Mouse (Mus musculus): ENCODE measurements around the gene Plekhm2. TPM values are rescaled to one million over a fixed set of nuclear protein-coding genes. Genes with fewer than 3 reads are reported as not detected.

The Plekhm2 gene
- polyA plus RNA-seq, 1 experiment from 2014 or later, result 3.5 TPM

- H3K27ac ChIP-seq (ENCODE audit: low read depth, low read length), result peak overlapping the region; percentile 74
- no peaks in the 10 kb centered on the region for H3K9me3 ChIP-seq (replicated peaks; ENCODE audit: control insufficient read depth, low read length)
- peaks cover 33% of the 10 kb centered on the region for H3K4me1 ChIP-seq (ENCODE audit: control insufficient read depth, insufficient read depth, low read length)
- ATAC-seq (replicated peaks; ENCODE audit: insufficient number of reproducible peaks, low FRiP score, low TSS enrichment), result no peak
- no peak overlapping the region for H3K9ac ChIP-seq (ENCODE audit: low read depth, low read length)
- WGBS (ENCODE audit: insufficient replicate concordance), result 59% methylated on average over 12 of the region's 12 CpGs
- no peaks in the 10 kb centered on the region for H3K36me3 ChIP-seq (ENCODE audit: control insufficient read depth, insufficient read depth, low read length)
- no peak overlapping the region for H3K4me3 ChIP-seq (ENCODE audit: low read depth, low read length)
- no peaks in the 10 kb centered on the region for H3K27me3 ChIP-seq (ENCODE audit: control insufficient read depth, insufficient read depth, low read length)
- H3K4me2 ChIP-seq, result no peak overlapping the region
Observed at GRCm38 (mm10) chr4:141601148-141601862, 63.4 kb downstream of the Plekhm2 start.

GRCm38 (mm10) chr4:141600364-141600763, 64.3 kb downstream of the Plekhm2 start:
- H3K4me1 ChIP-seq (ENCODE audit: control insufficient read depth, insufficient read depth, low read length), result peaks cover 33% of the 10 kb centered on the region
- peak overlapping the region; percentile 73; the same call in 1 of the 2 replicates for H3K4me3 ChIP-seq (ENCODE audit: low read depth, low read length)
- H3K4me2 ChIP-seq, result no peak overlapping the region
- no peaks in the 10 kb centered on the region for H3K9me3 ChIP-seq (replicated peaks; ENCODE audit: control insufficient read depth, low read length)
- 0 out of 2 replicates have a peak, but pooled peaks cover 2% of the 10 kb centered on the region for H3K36me3 ChIP-seq (ENCODE audit: control insufficient read depth, insufficient read depth, low read length)
- H3K27me3 ChIP-seq (ENCODE audit: control insufficient read depth, insufficient read depth, low read length), result no peaks in the 10 kb centered on the region
- 31% methylated on average over 6 of the region's 6 CpGs for WGBS (ENCODE audit: insufficient replicate concordance)
- H3K9ac ChIP-seq (ENCODE audit: low read depth, low read length), result peak overlapping the region; percentile 91; the same call in 1 of the 2 replicates
- ATAC-seq (replicated peaks; ENCODE audit: insufficient number of reproducible peaks, low FRiP score, low TSS enrichment), result peak; percentile 11; the same call in 1 of the 2 replicates
- 0 out of 2 replicates have a peak overlapping the region, but pooled peaks have one; percentile 6 for H3K27ac ChIP-seq (ENCODE audit: low read depth, low read length)

- peak overlapping the region; percentile 96 for H3K4me2 ChIP-seq
- no peaks in the 10 kb centered on the region for H3K9me3 ChIP-seq (replicated peaks; ENCODE audit: control insufficient read depth, low read length)
- ATAC-seq (replicated peaks; ENCODE audit: insufficient number of reproducible peaks, low FRiP score, low TSS enrichment), result peak; percentile 23; the same call in 1 of the 2 replicates
- H3K4me3 ChIP-seq (ENCODE audit: low read depth, low read length), result peak overlapping the region; percentile 73
- 0% methylated on average over 40 of the region's 57 CpGs for WGBS (ENCODE audit: insufficient replicate concordance)
- H3K9ac ChIP-seq (ENCODE audit: low read depth, low read length), result peak overlapping the region; percentile 91
- H3K27me3 ChIP-seq (ENCODE audit: control insufficient read depth, insufficient read depth, low read length), result no peaks in the 10 kb centered on the region
- H3K27ac ChIP-seq (ENCODE audit: low read depth, low read length), result peak overlapping the region; percentile 87
- peaks cover 31% of the 10 kb centered on the region for H3K4me1 ChIP-seq (ENCODE audit: control insufficient read depth, insufficient read depth, low read length)
- peaks cover 5% of the 10 kb centered on the region; the same call in 1 of the 2 replicates for H3K36me3 ChIP-seq (ENCODE audit: control insufficient read depth, insufficient read depth, low read length)
Observed at GRCm38 (mm10) chr4:141599251-141600141, 65.2 kb downstream of the Plekhm2 start.

- no peaks in the 10 kb centered on the region for H3K27me3 ChIP-seq (ENCODE audit: control insufficient read depth, insufficient read depth, low read length)
- no peak for ATAC-seq (replicated peaks; ENCODE audit: insufficient number of reproducible peaks, low FRiP score, low TSS enrichment)
- peak overlapping the region; percentile 96 for H3K4me2 ChIP-seq
- H3K4me1 ChIP-seq (ENCODE audit: control insufficient read depth, insufficient read depth, low read length), result peaks cover 28% of the 10 kb centered on the region
- H3K36me3 ChIP-seq (ENCODE audit: control insufficient read depth, insufficient read depth, low read length), result peaks cover 8% of the 10 kb centered on the region; the same call in 1 of the 2 replicates
- peak overlapping the region; percentile 87 for H3K27ac ChIP-seq (ENCODE audit: low read depth, low read length)
- no peaks in the 10 kb centered on the region for H3K9me3 ChIP-seq (replicated peaks; ENCODE audit: control insufficient read depth, low read length)
- peak overlapping the region; percentile 91 for H3K9ac ChIP-seq (ENCODE audit: low read depth, low read length)
- peak overlapping the region; percentile 73 for H3K4me3 ChIP-seq (ENCODE audit: low read depth, low read length)
- 2% methylated on average over 9 of the region's 9 CpGs for WGBS (ENCODE audit: insufficient replicate concordance)
Observed at GRCm38 (mm10) chr4:141598894-141599250, 65.8 kb downstream of the Plekhm2 start.

GRCm38 (mm10) chr4:141598199-141598893, 66.4 kb downstream of the Plekhm2 start:
- Histone ChIP-seq H3K9me3 (replicated peaks; ENCODE audit: control insufficient read depth, low read length) (no peaks in the 10 kb centered on the region), H3K36me3 (ENCODE audit: control insufficient read depth, insufficient read depth, low read length) (peaks cover 8% of the 10 kb centered on the region; the same call in 1 of the 2 replicates), H3K4me3 (ENCODE audit: low read depth, low read length) (peak overlapping the region; percentile 73), H3K27me3 (ENCODE audit: control insufficient read depth, insufficient read depth, low read length) (no peaks in the 10 kb centered on the region), H3K9ac (ENCODE audit: low read depth, low read length) (peak overlapping the region; percentile 91), H3K4me2 (peak overlapping the region; percentile 96), H3K4me1 (ENCODE audit: control insufficient read depth, insufficient read depth, low read length) (peaks cover 28% of the 10 kb centered on the region), H3K27ac (ENCODE audit: low read depth, low read length) (peak overlapping the region; percentile 87)
- ATAC-seq (replicated peaks; ENCODE audit: insufficient number of reproducible peaks, low FRiP score, low TSS enrichment), result no peak
- 2% methylated on average over 19 of the region's 19 CpGs for WGBS (ENCODE audit: insufficient replicate concordance)

GRCm38 (mm10) chr4:141596700-141597328, 67.9 kb downstream of the Plekhm2 start:
- Histone ChIP-seq H3K27ac (ENCODE audit: low read depth, low read length) (no peak overlapping the region), H3K4me1 (ENCODE audit: control insufficient read depth, insufficient read depth, low read length) (peaks cover 23% of the 10 kb centered on the region), H3K9ac (ENCODE audit: low read depth, low read length) (no peak overlapping the region), H3K27me3 (ENCODE audit: control insufficient read depth, insufficient read depth, low read length) (no peaks in the 10 kb centered on the region), H3K9me3 (replicated peaks; ENCODE audit: control insufficient read depth, low read length) (no peaks in the 10 kb centered on the region), H3K4me2 (no peak overlapping the region), H3K4me3 (ENCODE audit: low read depth, low read length) (no peak overlapping the region), H3K36me3 (ENCODE audit: control insufficient read depth, insufficient read depth, low read length) (peaks cover 17% of the 10 kb centered on the region; the same call in 1 of the 2 replicates)
- WGBS (ENCODE audit: insufficient replicate concordance), result 68% methylated on average over 8 of the region's 8 CpGs
- ATAC-seq (replicated peaks; ENCODE audit: insufficient number of reproducible peaks, low FRiP score, low TSS enrichment), result no peak

- 80% methylated on average over 9 of the region's 9 CpGs for WGBS (ENCODE audit: insufficient replicate concordance)
- Histone ChIP-seq H3K4me3 (ENCODE audit: low read depth, low read length) (no peak overlapping the region), H3K9ac (ENCODE audit: low read depth, low read length) (no peak overlapping the region), H3K4me2 (no peak overlapping the region), H3K9me3 (replicated peaks; ENCODE audit: control insufficient read depth, low read length) (no peaks in the 10 kb centered on the region), H3K27me3 (ENCODE audit: control insufficient read depth, insufficient read depth, low read length) (no peaks in the 10 kb centered on the region), H3K36me3 (ENCODE audit: control insufficient read depth, insufficient read depth, low read length) (peaks cover 17% of the 10 kb centered on the region; the same call in 1 of the 2 replicates), H3K27ac (ENCODE audit: low read depth, low read length) (no peak overlapping the region), H3K4me1 (ENCODE audit: control insufficient read depth, insufficient read depth, low read length) (peaks cover 14% of the 10 kb centered on the region)
- no peak for ATAC-seq (replicated peaks; ENCODE audit: insufficient number of reproducible peaks, low FRiP score, low TSS enrichment)
Observed at GRCm38 (mm10) chr4:141595605-141596268, 69.0 kb downstream of the Plekhm2 start.
